Comparison of ENCODE assay signal across 13 mouse cellular contexts in genomic region chr17:34997142-34997483, GRCm38 (mm10). TPM values are rescaled to one million over a fixed set of nuclear protein-coding genes. Genes with fewer than 3 reads are reported as not detected.
DNase-seq lines count a peak whose midpoint lies in the region; ATAC-seq and TF ChIP-seq lines count a peak whose summit lies in the region.
"Had no signal": no experiment of that assay in that cellular context is flagged by ENCODE, and none has a peak within 500 bp of the region (broad histone marks: within the 10 kb centered on the region; RNA-seq: fewer than 3 reads in every experiment).

No protein-coding gene starts in this region.

- no peaks in the 10 kb centered on the region for H3K9me3 ChIP-seq in forebrain, embryonic 13.5 days (replicated peaks)
- H3K9me3 ChIP-seq in forebrain, embryonic 16.5 days (ENCODE audit: control insufficient read depth, low read length) = no peaks in the 10 kb centered on the region
- peaks cover 3% of the 10 kb centered on the region; the same call in 1 of the 2 replicates for H3K9me3 ChIP-seq in kidney, embryonic 16.5 days (ENCODE audit: low read length)
- H3K9me3 ChIP-seq in G1E (replicated peaks) = peaks cover 32% of the 10 kb centered on the region
- no peaks in the 10 kb centered on the region for H3K9me3 ChIP-seq in limb, embryonic 13.5 days
- H3K9me3 ChIP-seq: limb, embryonic 15.5 days; neural tube, embryonic 15.5 days had no signal

- peaks cover 44% of the 10 kb centered on the region for H3K4me1 ChIP-seq in forebrain, embryonic 13.5 days
- peaks cover 14% of the 10 kb centered on the region for H3K4me1 ChIP-seq in forebrain, embryonic 16.5 days (replicated peaks; ENCODE audit: control insufficient read depth, insufficient read depth, low read length)
- peaks cover 19% of the 10 kb centered on the region for H3K4me1 ChIP-seq in kidney, embryonic 16.5 days (ENCODE audit: insufficient read depth, low read length)
- peaks cover 45% of the 10 kb centered on the region for H3K4me1 ChIP-seq in G1E (ENCODE audit: insufficient read depth, low read depth, low read length)
- peaks cover 25% of the 10 kb centered on the region for H3K4me1 ChIP-seq in limb, embryonic 13.5 days

- WGBS in forebrain, embryonic 13.5 days = 89% methylated on average over 5 of the region's 5 CpGs
- WGBS in forebrain, embryonic 16.5 days = 92% methylated on average over 5 of the region's 5 CpGs
- 93% methylated on average over 5 of the region's 5 CpGs for WGBS in kidney, embryonic 16.5 days
- 88% methylated on average over 5 of the region's 5 CpGs for WGBS in limb, embryonic 13.5 days

- intact Hi-C loops in left cerebral cortex, postnatal 25 days (cut with DNase I) = no loop called here

- H3K27ac ChIP-seq in forebrain, embryonic 13.5 days = no peak overlapping the region
- no peak overlapping the region for H3K27ac ChIP-seq in forebrain, embryonic 16.5 days (ENCODE audit: low read length)
- no peak overlapping the region for H3K27ac ChIP-seq in kidney, embryonic 16.5 days (ENCODE audit: low read length)
- no peak overlapping the region for H3K27ac ChIP-seq in limb, embryonic 13.5 days
- H3K27ac ChIP-seq: hindbrain, embryonic 14.5 days; limb, embryonic 15.5 days; neural tube, embryonic 15.5 days had no signal

- no peak for DNase-seq in kidney, adult 8-10 months
- no peak for DNase-seq in G1E (ENCODE audit: low spot score)
- no peak for DNase-seq in left cerebral cortex, postnatal 25 days (ENCODE audit: low spot score in 2 of 2)
- no peak for DNase-seq in left cerebral cortex, adult 8-10 months (ENCODE audit: low spot score in 2 of 2)
- DNase-seq: cerebellum, postnatal 10 days; gastrocnemius, postnatal 25 days had no signal

- H3K4me3 ChIP-seq in forebrain, embryonic 13.5 days = no peak overlapping the region
- H3K4me3 ChIP-seq in forebrain, embryonic 16.5 days (replicated peaks; ENCODE audit: low read length) = no peak overlapping the region
- no peak overlapping the region for H3K4me3 ChIP-seq in kidney, embryonic 16.5 days (ENCODE audit: low read length)
- H3K4me3 ChIP-seq in G1E (ENCODE audit: low read depth, low read length) = peak overlapping the region; percentile 15; the same call in 1 of the 2 replicates
- no peak overlapping the region for H3K4me3 ChIP-seq in limb, embryonic 13.5 days
- H3K4me3 ChIP-seq: limb, embryonic 15.5 days; neural tube, embryonic 15.5 days had no signal

- no peaks in the 10 kb centered on the region for H3K27me3 ChIP-seq in forebrain, embryonic 13.5 days
- no peaks in the 10 kb centered on the region for H3K27me3 ChIP-seq in forebrain, embryonic 16.5 days (replicated peaks; ENCODE audit: control insufficient read depth, insufficient read depth, low read length)
- no peaks in the 10 kb centered on the region for H3K27me3 ChIP-seq in kidney, embryonic 16.5 days (ENCODE audit: insufficient read depth, low read length)
- no peaks in the 10 kb centered on the region for H3K27me3 ChIP-seq in G1E (ENCODE audit: insufficient read depth, low read length)
- no peaks in the 10 kb centered on the region for H3K27me3 ChIP-seq in limb, embryonic 13.5 days
- H3K27me3 ChIP-seq: limb, embryonic 15.5 days; neural tube, embryonic 15.5 days had no signal

- H3K36me3 ChIP-seq in forebrain, embryonic 13.5 days (ENCODE audit: poor library complexity, severe bottlenecking) = peaks cover 35% of the 10 kb centered on the region
- no peaks in the 10 kb centered on the region for H3K36me3 ChIP-seq in forebrain, embryonic 16.5 days (ENCODE audit: control insufficient read depth, insufficient read depth)
- H3K36me3 ChIP-seq in kidney, embryonic 16.5 days (ENCODE audit: insufficient read depth, low read length) = peaks cover 24% of the 10 kb centered on the region
- H3K36me3 ChIP-seq in G1E (replicated peaks) = peaks cover 58% of the 10 kb centered on the region
- peaks cover 37% of the 10 kb centered on the region for H3K36me3 ChIP-seq in limb, embryonic 13.5 days
- H3K36me3 ChIP-seq: neural tube, embryonic 15.5 days had no signal

- peak overlapping the region; percentile 12 for H3K4me2 ChIP-seq in forebrain, embryonic 13.5 days
- H3K4me2 ChIP-seq in forebrain, embryonic 16.5 days (ENCODE audit: low read length) = no peak overlapping the region
- H3K4me2 ChIP-seq in kidney, embryonic 16.5 days (replicated peaks; ENCODE audit: low read depth, low read length) = peak overlapping the region; percentile 29; the same call in 1 of the 2 replicates
- peak overlapping the region; percentile 3; the same call in 1 of the 2 replicates for H3K4me2 ChIP-seq in limb, embryonic 13.5 days (replicated peaks)
- H3K4me2 ChIP-seq: hindbrain, embryonic 14.5 days; limb, embryonic 15.5 days; neural tube, embryonic 15.5 days had no signal

- ATAC-seq in forebrain, embryonic 13.5 days = no peak
- no peak for ATAC-seq in forebrain, embryonic 16.5 days
- no peak for ATAC-seq in kidney, embryonic 16.5 days (ENCODE audit: low FRiP score, low TSS enrichment)
- ATAC-seq in G1E (ENCODE audit: extremely low read depth, insufficient number of reproducible peaks, low FRiP score, poor library complexity, severe bottlenecking) = no peak
- no peak for ATAC-seq in limb, embryonic 13.5 days (ENCODE audit: low FRiP score, low read depth)

- H3K9ac ChIP-seq in forebrain, embryonic 13.5 days = 0 out of 2 replicates have a peak overlapping the region, but pooled peaks have one; percentile 12
- H3K9ac ChIP-seq in forebrain, embryonic 16.5 days (replicated peaks; ENCODE audit: low read depth, low read length) = no peak overlapping the region
- H3K9ac ChIP-seq in kidney, embryonic 16.5 days (replicated peaks; ENCODE audit: low read length) = no peak overlapping the region
- H3K9ac ChIP-seq in limb, embryonic 13.5 days = no peak overlapping the region
- H3K9ac ChIP-seq: hindbrain, embryonic 14.5 days; limb, embryonic 15.5 days; neural tube, embryonic 15.5 days had no signal

- no peak for TF ChIP-seq CTCF in G1E (IDR thresholded peaks at IDR 0.05; ENCODE audit: low read depth, low read length)

RNA-seq across cellular contexts. Expression of gene Vars, which starts 3.7 kb away (rescaled TPM):
- polyA plus RNA-seq in forebrain, embryonic 13.5 days (2015; fragmentation: Nextera tagmentation; extraction: Ambion mirVana) = 88.4 and 104 TPM in 2 replicates
- 81.7 and 85.2 TPM in 2 replicates for polyA plus RNA-seq in forebrain, embryonic 16.5 days (2015; fragmentation: Nextera tagmentation; extraction: Ambion mirVana)
- polyA plus RNA-seq in kidney, embryonic 16.5 days (2015; fragmentation: Nextera tagmentation; extraction: Ambion mirVana) = 132 and 137 TPM in 2 replicates
- total RNA-seq in G1E (2014; fragmentation: Nextera tagmentation) = 262 and 289 TPM in 2 replicates
- 99.3 and 130 TPM in 2 replicates for total RNA-seq in G1E (2017)
- 1,339 and 1,437 TPM in 2 replicates for polyA plus RNA-seq in G1E (2012)
- polyA plus RNA-seq in limb, embryonic 13.5 days (2015; fragmentation: Nextera tagmentation; extraction: Ambion mirVana) = 102 and 110 TPM in 2 replicates
- 10 to 100 TPM; 38.0 to 44.7 TPM for total RNA-seq in left cerebral cortex, postnatal 25 days (2021)
- total RNA-seq in left cerebral cortex, adult 8-10 months (2022) = 10 to 100 TPM; 43.5 to 53.0 (median 48.2) TPM

RNA-seq across cellular contexts. Expression of gene Lsm2, which starts 15.5 kb away (rescaled TPM):
- polyA plus RNA-seq in forebrain, embryonic 13.5 days (2015; fragmentation: Nextera tagmentation; extraction: Ambion mirVana) = 203 and 213 TPM in 2 replicates
- 119 and 121 TPM in 2 replicates for polyA plus RNA-seq in forebrain, embryonic 16.5 days (2015; fragmentation: Nextera tagmentation; extraction: Ambion mirVana)
- polyA plus RNA-seq in kidney, embryonic 16.5 days (2015; fragmentation: Nextera tagmentation; extraction: Ambion mirVana) = 206 and 230 TPM in 2 replicates
- total RNA-seq in G1E (2014; fragmentation: Nextera tagmentation) = 195 and 218 TPM in 2 replicates
- 65.8 and 71.9 TPM in 2 replicates for total RNA-seq in G1E (2017)
- polyA plus RNA-seq in G1E (2012) = 239 and 263 TPM in 2 replicates
- polyA plus RNA-seq in limb, embryonic 13.5 days (2015; fragmentation: Nextera tagmentation; extraction: Ambion mirVana) = 196 and 200 TPM in 2 replicates
- 10 to 100 TPM; 17.3 to 18.0 TPM for total RNA-seq in left cerebral cortex, postnatal 25 days (2021)
- 10 to 100 TPM; 14.1 to 22.5 (median 17.3) TPM for total RNA-seq in left cerebral cortex, adult 8-10 months (2022)

RNA-seq across cellular contexts. Expression of gene Vwa7, which starts 19.3 kb away (rescaled TPM):
- 0.18 and 0.20 TPM in 2 replicates for polyA plus RNA-seq in forebrain, embryonic 13.5 days (2015; fragmentation: Nextera tagmentation; extraction: Ambion mirVana)
- 0.12 and 0.14 TPM in 2 replicates for polyA plus RNA-seq in forebrain, embryonic 16.5 days (2015; fragmentation: Nextera tagmentation; extraction: Ambion mirVana)
- 0.21 and 0.31 TPM in 2 replicates for polyA plus RNA-seq in kidney, embryonic 16.5 days (2015; fragmentation: Nextera tagmentation; extraction: Ambion mirVana)
- total RNA-seq in G1E (2014; fragmentation: Nextera tagmentation) (0.53 and 0.60 TPM in 2 replicates), G1E (2017) (3.5 TPM in 2 replicates)
- polyA plus RNA-seq in G1E (2012) = 1.5 TPM in 2 replicates
- polyA plus RNA-seq in limb, embryonic 13.5 days (2015; fragmentation: Nextera tagmentation; extraction: Ambion mirVana) = 0.17 TPM in 2 replicates
- total RNA-seq in left cerebral cortex, postnatal 25 days (2021) = under 1 TPM; 0.30 to 0.37 TPM
- 1 to 10 TPM in 3 of 4 experiments, under 1 TPM in 1; 0.95 to 1.5 (median 1.3) TPM for total RNA-seq in left cerebral cortex, adult 8-10 months (2022)

RNA-seq across cellular contexts. Expression of gene Hspa1l, which starts 24.6 kb away (rescaled TPM):
- 1.00 and 1.3 TPM in 2 replicates for polyA plus RNA-seq in forebrain, embryonic 13.5 days (2015; fragmentation: Nextera tagmentation; extraction: Ambion mirVana)
- polyA plus RNA-seq in forebrain, embryonic 16.5 days (2015; fragmentation: Nextera tagmentation; extraction: Ambion mirVana) = 1.5 and 1.7 TPM in 2 replicates
- polyA plus RNA-seq in kidney, embryonic 16.5 days (2015; fragmentation: Nextera tagmentation; extraction: Ambion mirVana) = 1.0 and 1.3 TPM in 2 replicates
- not detected in 2 replicates for total RNA-seq in G1E (2014; fragmentation: Nextera tagmentation)
- total RNA-seq in G1E (2017) = 0.05 and 0.12 TPM in 2 replicates
- not detected in 2 replicates for polyA plus RNA-seq in G1E (2012)
- polyA plus RNA-seq in limb, embryonic 13.5 days (2015; fragmentation: Nextera tagmentation; extraction: Ambion mirVana) = 0.49 and 0.81 TPM in 2 replicates
- under 1 TPM; 0.27 to 0.34 TPM for total RNA-seq in left cerebral cortex, postnatal 25 days (2021)
- under 1 TPM; 0.24 to 0.72 (median 0.58) TPM for total RNA-seq in left cerebral cortex, adult 8-10 months (2022)

RNA-seq across cellular contexts. Expression of gene Hspa1a, which starts 25.2 kb away (rescaled TPM):
- polyA plus RNA-seq in forebrain, embryonic 13.5 days (2015; fragmentation: Nextera tagmentation; extraction: Ambion mirVana) = 1.5 and 1.6 TPM in 2 replicates
- 3.3 and 5.2 TPM in 2 replicates for polyA plus RNA-seq in forebrain, embryonic 16.5 days (2015; fragmentation: Nextera tagmentation; extraction: Ambion mirVana)
- 11.2 and 13.4 TPM in 2 replicates for polyA plus RNA-seq in kidney, embryonic 16.5 days (2015; fragmentation: Nextera tagmentation; extraction: Ambion mirVana)
- total RNA-seq in G1E (2014; fragmentation: Nextera tagmentation) (not detected in 2 replicates), G1E (2017) (0.06 TPM in 1 of 2 replicates, not detected in the other)
- 0.18 and 0.22 TPM in 2 replicates for polyA plus RNA-seq in G1E (2012)
- 3.7 and 4.4 TPM in 2 replicates for polyA plus RNA-seq in limb, embryonic 13.5 days (2015; fragmentation: Nextera tagmentation; extraction: Ambion mirVana)
- 10 to 100 TPM; 10.8 to 12.6 TPM for total RNA-seq in left cerebral cortex, postnatal 25 days (2021)
- 10 to 100 TPM; 11.9 to 17.5 (median 13.7) TPM for total RNA-seq in left cerebral cortex, adult 8-10 months (2022)
